Mouse (Mus musculus) stomach, embryonic 16.5 days (tissue): ENCODE results near the gene Tada2a. TPM values are rescaled to one million over a fixed set of nuclear protein-coding genes. Genes with fewer than 3 reads are reported as not detected.

ENCODE experiments used
- ATAC-seq: fragments of 200-750 bp; cut with Nextera tagmentation; 2 replicates; pipeline ENCODE4 v1.8.0; 2017; ENCODE audit warnings: moderate number of reproducible peaks, moderate TSS enrichment; ENCODE audit not compliant: insufficient read depth, low FRiP score
- H3K27ac ChIP-seq: fragments of 300-500 bp; sonication (generic); 2 replicates; pipeline ENCODE4 v1.5.1; 2014; ENCODE audit warnings: low read length
- H3K27me3 ChIP-seq: fragments of 300-500 bp; sonication (generic); 2 replicates; pipeline ENCODE4 v1.6.1; 2014; ENCODE audit warnings: low read length, control low read depth, mixed read lengths; ENCODE audit not compliant: control insufficient read depth, insufficient read depth
- H3K36me3 ChIP-seq: fragments of 300-500 bp; sonication (generic); 2 replicates; pipeline ENCODE4 v1.6.1; 2014; ENCODE audit warnings: low read length; ENCODE audit not compliant: control insufficient read depth, insufficient read depth
- H3K4me1 ChIP-seq: fragments of 300-500 bp; sonication (generic); 2 replicates; pipeline ENCODE4 v1.6.1; 2014; ENCODE audit warnings: low read length, control low read depth, mixed read lengths; ENCODE audit not compliant: control insufficient read depth, insufficient read depth
- H3K4me2 ChIP-seq: fragments of 300-500 bp; sonication (generic); 2 replicates; pipeline ENCODE4 v1.6.1; 2014; ENCODE audit warnings: low read depth, low read length, mixed read lengths
- H3K4me3 ChIP-seq: fragments of 300-500 bp; sonication (generic); replicated peaks from 2 replicates; pipeline ENCODE4 v1.5.1; 2014; ENCODE audit warnings: mild to moderate bottlenecking, low read length
- H3K9ac ChIP-seq: fragments of 300-500 bp; sonication (generic); 2 replicates; pipeline ENCODE4 v1.6.1; 2014; ENCODE audit warnings: low read length
- H3K9me3 ChIP-seq: fragments of 300-500 bp; sonication (generic); replicated peaks from 2 replicates; pipeline ENCODE4 v1.6.1; 2016; ENCODE audit warnings: low read length, control low read depth; ENCODE audit not compliant: control insufficient read depth
- WGBS: fragments of 180-500 bp; shearing (Covaris S2); extraction: QIAGEN DNeasy Blood & Tissue Kit; methylation state at CpG from one replicate; pipeline ENCODE4 v1.1.7; 2014; 5-methylcytosine and 5-hydroxymethylcytosine counted together
- polyA plus RNA-seq: library from polyadenylated mRNA; unstranded; fragments of >200 nt; fragmentation: Nextera tagmentation; extraction: Ambion mirVana; gene quantifications from 2 replicates; pipeline ENCODE4 v1.2.1, GENCODE M21; 2015

The Tada2a gene
- polyA plus RNA-seq, 1 experiment from 2014 or later: 26.0 TPM

GRCm38 (mm10) chr11:84150884-84151283 lies 21.5 kb upstream of the Tada2a start:
- Histone ChIP-seq H3K4me3 (no peak overlapping the region), H3K9ac (no peak overlapping the region), H3K36me3 (no peaks in the 10 kb centered on the region), H3K27me3 (no peaks in the 10 kb centered on the region), H3K4me1 (no peaks in the 10 kb centered on the region), H3K9me3 (no peaks in the 10 kb centered on the region), H3K27ac (no peak overlapping the region), H3K4me2 (no peak overlapping the region)
- no peak for ATAC-seq
- WGBS: 70% methylated on average over 2 of the region's 2 CpGs

- WGBS: 66% methylated on average over 3 of the region's 3 CpGs
- H3K4me1 ChIP-seq: no peaks in the 10 kb centered on the region
- H3K36me3 ChIP-seq: no peaks in the 10 kb centered on the region
- H3K9me3 ChIP-seq: no peaks in the 10 kb centered on the region
- no peak overlapping the region for H3K4me3 ChIP-seq
- no peak overlapping the region for H3K9ac ChIP-seq
- H3K27ac ChIP-seq: no peak overlapping the region
- H3K4me2 ChIP-seq: no peak overlapping the region
- ATAC-seq: no peak
- H3K27me3 ChIP-seq: no peaks in the 10 kb centered on the region
These were observed 16.7 kb upstream of the Tada2a start for GRCm38 (mm10) chr11:84146081-84146480.

GRCm38 (mm10) chr11:84145201-84145798 lies 15.9 kb upstream of the Tada2a start:
- no peak for ATAC-seq
- Histone ChIP-seq H3K36me3 (no peaks in the 10 kb centered on the region), H3K4me3 (no peak overlapping the region), H3K4me1 (no peaks in the 10 kb centered on the region), H3K9me3 (no peaks in the 10 kb centered on the region), H3K27ac (no peak overlapping the region), H3K4me2 (no peak overlapping the region), H3K27me3 (no peaks in the 10 kb centered on the region), H3K9ac (no peak overlapping the region)
- WGBS: 65% methylated on average over 10 of the region's 10 CpGs

- H3K9ac ChIP-seq: no peak overlapping the region
- no peak overlapping the region for H3K4me2 ChIP-seq
- no peak overlapping the region for H3K27ac ChIP-seq
- no peaks in the 10 kb centered on the region for H3K27me3 ChIP-seq
- no peak for ATAC-seq
- H3K4me3 ChIP-seq: no peak overlapping the region
- 58% methylated on average over 2 of the region's 2 CpGs for WGBS
- no peaks in the 10 kb centered on the region for H3K36me3 ChIP-seq
- H3K4me1 ChIP-seq: no peaks in the 10 kb centered on the region
- H3K9me3 ChIP-seq: no peaks in the 10 kb centered on the region
These were observed 12.4 kb upstream of the Tada2a start for GRCm38 (mm10) chr11:84141752-84142151.

- 89% methylated on average over 3 of the region's 3 CpGs for WGBS
- H3K4me1 ChIP-seq: no peaks in the 10 kb centered on the region
- H3K36me3 ChIP-seq: no peaks in the 10 kb centered on the region
- no peak for ATAC-seq
- H3K4me3 ChIP-seq: no peak overlapping the region
- no peaks in the 10 kb centered on the region for H3K27me3 ChIP-seq
- H3K9ac ChIP-seq: no peak overlapping the region
- H3K4me2 ChIP-seq: no peak overlapping the region
- H3K9me3 ChIP-seq: no peaks in the 10 kb centered on the region
- H3K27ac ChIP-seq: no peak overlapping the region
These were observed 7.1 kb upstream of the Tada2a start for GRCm38 (mm10) chr11:84136453-84136852.

GRCm38 (mm10) chr11:84134331-84134860 lies 5.0 kb upstream of the Tada2a start:
- H3K36me3 ChIP-seq: no peaks in the 10 kb centered on the region
- 90% methylated on average over 2 of the region's 2 CpGs for WGBS

GRCm38 (mm10) chr11:84129799-84130185 lies 392 bp upstream of the Tada2a start:
- H3K9ac ChIP-seq: peak overlapping the region; percentile 93
- no peaks in the 10 kb centered on the region for H3K9me3 ChIP-seq
- ATAC-seq: no peak; the same call in 1 of the 2 replicates
- H3K36me3 ChIP-seq: 0 out of 2 replicates have a peak, but pooled peaks cover 2% of the 10 kb centered on the region
- H3K4me1 ChIP-seq: no peaks in the 10 kb centered on the region
- 7% methylated on average over 11 of the region's 11 CpGs for WGBS
- H3K27me3 ChIP-seq: no peaks in the 10 kb centered on the region
- no peak overlapping the region for H3K27ac ChIP-seq
- H3K4me3 ChIP-seq: peak overlapping the region; percentile 71
- peak overlapping the region; percentile 91 for H3K4me2 ChIP-seq

More at GRCm38 (mm10) chr11:84134331-84134860, 5.0 kb upstream of the Tada2a start:
- no peak overlapping the region for H3K9ac ChIP-seq
- no peaks in the 10 kb centered on the region for H3K27me3 ChIP-seq
- H3K9me3 ChIP-seq: no peaks in the 10 kb centered on the region
- no peak for ATAC-seq
- H3K4me3 ChIP-seq: no peak overlapping the region
- H3K27ac ChIP-seq: no peak overlapping the region
- no peaks in the 10 kb centered on the region for H3K4me1 ChIP-seq
- no peak overlapping the region for H3K4me2 ChIP-seq

GRCm38 (mm10) chr11:84127977-84128376 lies 1.4 kb downstream of the Tada2a start:
- Histone ChIP-seq H3K4me1 (no peaks in the 10 kb centered on the region), H3K4me2 (no peak overlapping the region), H3K9me3 (no peaks in the 10 kb centered on the region), H3K27ac (no peak overlapping the region), H3K4me3 (no peak overlapping the region), H3K27me3 (no peaks in the 10 kb centered on the region), H3K36me3 (0 out of 2 replicates have a peak, but pooled peaks cover 2% of the 10 kb centered on the region), H3K9ac (no peak overlapping the region)
- no peak for ATAC-seq
- 74% methylated on average over 4 of the region's 4 CpGs for WGBS

- no peaks in the 10 kb centered on the region for H3K9me3 ChIP-seq
- H3K9ac ChIP-seq: no peak overlapping the region
- H3K4me2 ChIP-seq: no peak overlapping the region
- H3K4me3 ChIP-seq: no peak overlapping the region
- H3K27me3 ChIP-seq: no peaks in the 10 kb centered on the region
- 59% methylated on average over 12 of the region's 12 CpGs for WGBS
- peak overlapping the region; percentile 60 for H3K27ac ChIP-seq
- peaks cover 25% of the 10 kb centered on the region; the same call in 1 of the 2 replicates for H3K36me3 ChIP-seq
- H3K4me1 ChIP-seq: 0 out of 2 replicates have a peak, but pooled peaks cover 9% of the 10 kb centered on the region
- peak; percentile 69; the same call in 1 of the 2 replicates for ATAC-seq
These were observed 8.1 kb downstream of the Tada2a start for GRCm38 (mm10) chr11:84121051-84121956.
